Mouse (Mus musculus) adrenal gland, adult 10 weeks (tissue): ENCODE data around the gene Utp14b. TPM values are rescaled to one million over a fixed set of nuclear protein-coding genes. Genes with fewer than 3 reads are reported as not detected.

Experiments
- polyA plus RNA-seq: library from polyadenylated mRNA; stranded (reverse); fragments of 350-450 nt; fragmentation: Illumina TruSeq; extraction: RNeasy Lipid Tissue Mini Kit (QIAGEN cat#74804); gene quantifications from one replicate; pipeline ENCODE4 v1.2.3, GENCODE M21; 2014; ENCODE audit warnings: low read depth, low replicate concordance

The Utp14b gene
- 3.8 TPM for polyA plus RNA-seq

GRCm38 (mm10) chr1:78657671-78658440, at the start of gene Utp14b, which contains the start of gene Acsl3:
Gene Utp14b, plus strand, starts transcription at chr1:78658038.
Gene Acsl3, plus strand, starts transcription at chr1:78657825.

Other genes starting within 250 kb of the Utp14b start
- 293 TPM for gene Farsb, start 169.1 kb upstream of the Utp14b start, polyA plus RNA-seq
- 3.3 TPM for gene Mogat1, start 147.0 kb upstream of the Utp14b start, polyA plus RNA-seq
- 0.29 TPM for gene BC035947, start 145.9 kb upstream of the Utp14b start, polyA plus RNA-seq
- gene Acsl3, start 213 bp upstream of the Utp14b start, polyA plus RNA-seq = 193 TPM
- gene Kcne4, start 158.7 kb downstream of the Utp14b start, polyA plus RNA-seq = 5.1 TPM